13 mouse cellular contexts compared by ENCODE assay signal in the genomic region with DNA sequence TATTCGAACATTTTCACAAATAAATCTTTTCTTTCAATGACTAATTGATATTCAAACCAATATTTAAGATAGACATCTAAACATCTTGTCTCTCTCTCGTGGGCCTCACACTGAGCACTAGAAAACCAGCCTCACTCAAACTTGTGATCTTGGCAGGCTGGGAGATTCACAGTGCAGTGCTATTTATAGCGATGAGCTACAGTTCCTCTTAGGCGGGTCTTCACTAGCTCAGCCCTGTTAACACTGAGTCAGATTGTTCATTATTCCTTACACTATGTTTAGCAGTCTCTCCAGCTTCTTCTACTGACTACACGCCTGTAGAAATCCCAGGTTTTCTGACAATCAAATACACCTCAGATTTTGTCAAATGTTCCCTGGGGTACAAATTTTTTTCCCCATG.
DNase-seq lines count a peak whose midpoint lies in the region; ATAC-seq lines count a peak whose summit lies in the region.
"Had no signal": no experiment of that assay in that cellular context is flagged by ENCODE, and none has a peak within 500 bp of the region (broad histone marks: within the 10 kb centered on the region; RNA-seq: fewer than 3 reads in every experiment).

No protein-coding gene starts in this region.

- no peaks in the 10 kb centered on the region for H3K9me3 ChIP-seq in hindbrain, embryonic 11.5 days (ENCODE audit: control insufficient read depth, low read length)
- no peaks in the 10 kb centered on the region for H3K9me3 ChIP-seq in hindbrain, embryonic 10.5 days
- H3K9me3 ChIP-seq in heart, embryonic 11.5 days (replicated peaks; ENCODE audit: control insufficient read depth, low read length): no peaks in the 10 kb centered on the region
- no peaks in the 10 kb centered on the region for H3K9me3 ChIP-seq in midbrain, embryonic 16.5 days (replicated peaks; ENCODE audit: control insufficient read depth, low read length, poor library complexity, severe bottlenecking)
- H3K9me3 ChIP-seq: hindbrain, embryonic 15.5 days; liver, embryonic 13.5 days; neural tube, embryonic 13.5 days had no signal

- no peaks in the 10 kb centered on the region for H3K4me1 ChIP-seq in hindbrain, embryonic 11.5 days (replicated peaks; ENCODE audit: control insufficient read depth, insufficient read depth, low read length)
- peaks cover 19% of the 10 kb centered on the region for H3K4me1 ChIP-seq in hindbrain, embryonic 10.5 days (replicated peaks)
- H3K4me1 ChIP-seq in heart, embryonic 11.5 days (ENCODE audit: control insufficient read depth, insufficient read depth, low read length): 0 out of 2 replicates have a peak, but pooled peaks cover 2% of the 10 kb centered on the region
- peaks cover 6% of the 10 kb centered on the region; the same call in 1 of the 2 replicates for H3K4me1 ChIP-seq in midbrain, embryonic 16.5 days (ENCODE audit: control insufficient read depth, insufficient read depth, low read length)
- H3K4me1 ChIP-seq: hindbrain, embryonic 15.5 days; liver, embryonic 13.5 days; neural tube, embryonic 13.5 days had no signal

- H3K4me2 ChIP-seq in hindbrain, embryonic 11.5 days (replicated peaks; ENCODE audit: low read depth, low read length): no peak overlapping the region
- no peak overlapping the region for H3K4me2 ChIP-seq in heart, embryonic 11.5 days
- H3K4me2 ChIP-seq in midbrain, embryonic 16.5 days (ENCODE audit: low read length): no peak overlapping the region
- H3K4me2 ChIP-seq: hindbrain, embryonic 15.5 days; liver, embryonic 13.5 days; neural tube, embryonic 13.5 days had no signal

- H3K9ac ChIP-seq in hindbrain, embryonic 11.5 days (ENCODE audit: low read depth, low read length): no peak overlapping the region
- H3K9ac ChIP-seq in heart, embryonic 11.5 days (ENCODE audit: low read depth, low read length): no peak overlapping the region
- no peak overlapping the region for H3K9ac ChIP-seq in midbrain, embryonic 16.5 days (ENCODE audit: low read depth, low read length)
- H3K9ac ChIP-seq: hindbrain, embryonic 15.5 days; liver, embryonic 13.5 days; neural tube, embryonic 13.5 days had no signal

- no peaks in the 10 kb centered on the region for H3K27me3 ChIP-seq in hindbrain, embryonic 11.5 days (ENCODE audit: control insufficient read depth, insufficient read depth, low read length)
- H3K27me3 ChIP-seq in hindbrain, embryonic 10.5 days (ENCODE audit: insufficient read depth, poor library complexity, severe bottlenecking): no peaks in the 10 kb centered on the region
- no peaks in the 10 kb centered on the region for H3K27me3 ChIP-seq in heart, embryonic 11.5 days (ENCODE audit: control insufficient read depth, insufficient read depth, low read length)
- H3K27me3 ChIP-seq in midbrain, embryonic 16.5 days (ENCODE audit: control insufficient read depth, insufficient read depth, low read depth, low read length): no peaks in the 10 kb centered on the region
- H3K27me3 ChIP-seq: CH12.LX; hindbrain, embryonic 15.5 days; liver, embryonic 13.5 days; neural tube, embryonic 13.5 days had no signal

- no peaks in the 10 kb centered on the region for H3K36me3 ChIP-seq in hindbrain, embryonic 11.5 days (ENCODE audit: control insufficient read depth, insufficient read depth, low read length)
- no peaks in the 10 kb centered on the region for H3K36me3 ChIP-seq in hindbrain, embryonic 10.5 days
- H3K36me3 ChIP-seq in heart, embryonic 11.5 days (ENCODE audit: control insufficient read depth, insufficient read depth, low read length): no peaks in the 10 kb centered on the region
- no peaks in the 10 kb centered on the region for H3K36me3 ChIP-seq in midbrain, embryonic 16.5 days (ENCODE audit: control insufficient read depth, insufficient read depth, low read length)
- H3K36me3 ChIP-seq: hindbrain, embryonic 15.5 days; liver, embryonic 13.5 days; neural tube, embryonic 13.5 days had no signal

- H3K4me3 ChIP-seq in hindbrain, embryonic 11.5 days (ENCODE audit: low read depth, low read length): no peak overlapping the region
- H3K4me3 ChIP-seq in hindbrain, embryonic 10.5 days: no peak overlapping the region
- no peak overlapping the region for H3K4me3 ChIP-seq in heart, embryonic 11.5 days (ENCODE audit: low read depth, low read length)
- no peak overlapping the region for H3K4me3 ChIP-seq in midbrain, embryonic 16.5 days (ENCODE audit: low read depth, low read length)
- H3K4me3 ChIP-seq: hindbrain, embryonic 15.5 days; liver, embryonic 13.5 days; neural tube, embryonic 13.5 days had no signal

- peak; percentile 73 for ATAC-seq in hindbrain, embryonic 11.5 days (ENCODE audit: low FRiP score)
- peak; percentile 76 for ATAC-seq in heart, embryonic 11.5 days (replicated peaks; ENCODE audit: insufficient number of reproducible peaks, low FRiP score, low TSS enrichment)
- peak; percentile 80 for ATAC-seq in midbrain, embryonic 16.5 days

- H3K27ac ChIP-seq in hindbrain, embryonic 11.5 days (ENCODE audit: low read depth, low read length): no peak overlapping the region
- H3K27ac ChIP-seq in hindbrain, embryonic 10.5 days: no peak overlapping the region
- H3K27ac ChIP-seq in heart, embryonic 11.5 days (ENCODE audit: low read depth, low read length): no peak overlapping the region
- H3K27ac ChIP-seq in midbrain, embryonic 16.5 days (ENCODE audit: low read length): no peak overlapping the region
- H3K27ac ChIP-seq: hindbrain, embryonic 15.5 days; liver, embryonic 13.5 days; neural tube, embryonic 13.5 days had no signal

- 57% methylated on average over 5 of the region's 5 CpGs for WGBS in hindbrain, embryonic 11.5 days
- WGBS in hindbrain, embryonic 10.5 days: 52% methylated on average over 5 of the region's 5 CpGs
- WGBS in heart, embryonic 11.5 days (ENCODE audit: insufficient replicate concordance): 35% methylated on average over 5 of the region's 5 CpGs
- 40% methylated on average over 5 of the region's 5 CpGs for WGBS in midbrain, embryonic 16.5 days

- DNase-seq in hindbrain, embryonic 11.5 days (ENCODE audit: low spot score): peak; percentile 4
- no peak for DNase-seq in hindbrain, embryonic 10.5 days (ENCODE audit: low spot score)
- peak; percentile 6 to 13 for DNase-seq in right cerebral cortex, adult 2 months (ENCODE audit: low spot score in 2 of 2)
- DNase-seq in right cerebral cortex, postnatal 4 days: no peak
- DNase-seq in adrenal gland, adult (ENCODE audit: inconsistent age in 2 of 2, low spot score in 1 of 2): no peak
- no peak for DNase-seq in lung, postnatal 14 days
- DNase-seq: kidney, postnatal 10 days; liver, embryonic 13.5 days had no signal

Comparison
In these comparisons a context has a peak if more than half of its experiments do, and no peak if none do; other contexts are left out.
1. DNase-seq: peak in hindbrain, embryonic 11.5 days (single experiment) and right cerebral cortex, adult 2 months (2 of 2); none in hindbrain, embryonic 10.5 days (single experiment), right cerebral cortex, postnatal 4 days (single experiment), adrenal gland, adult (0 of 2) and lung, postnatal 14 days (single experiment).
2. Peak in every context shown above with its lines, with median percentiles within 50 percentile points of each other: ATAC-seq.